Mouse (Mus musculus): ENCODE results near the gene Hint3. TPM values are rescaled to one million over a fixed set of nuclear protein-coding genes. Genes with fewer than 3 reads are reported as not detected.
"Not testable (repeated sequence)": the region's sequence is repeated elsewhere in the genome, so short reads cannot be mapped to it uniquely, and the experiment has no call there.

Hint3 gene
- polyA plus RNA-seq, 1 experiment: 3.6 TPM

GRCm38 (mm10) chr10:30638216-30638615 lies 8.8 kb upstream of the Hint3 start:
- 88% methylated on average over 3 of the region's 3 CpGs for WGBS
- DNase-seq (ENCODE audit: low read depth in 1 of 2, low spot score in 2 of 2): no peak
- Histone ChIP-seq H3K4me1 (ENCODE audit: control insufficient read depth, insufficient read depth, insufficient read length) (no peaks in the 10 kb centered on the region), H3K36me3 (ENCODE audit: control insufficient read depth, insufficient read depth, low read length) (no peaks in the 10 kb centered on the region), H3K4me3 (ENCODE audit: extremely low read depth, insufficient read depth, insufficient read length) (no peak overlapping the region), H3K27ac (ENCODE audit: insufficient read depth, low read length) (no peak overlapping the region), H3K27me3 (ENCODE audit: control insufficient read depth, insufficient read depth, low read length) (no peaks in the 10 kb centered on the region)
- TF ChIP-seq CTCF (IDR thresholded peaks at IDR 0.05; ENCODE audit: extremely low read depth, insufficient read depth, insufficient read length, insufficient replicate concordance): no peak

- H3K4me1 ChIP-seq (ENCODE audit: control insufficient read depth, insufficient read depth, insufficient read length); DNase-seq (ENCODE audit: low read depth in 1 of 2, low spot score in 2 of 2); H3K36me3 ChIP-seq (ENCODE audit: control insufficient read depth, insufficient read depth, low read length); H3K4me3 ChIP-seq (ENCODE audit: extremely low read depth, insufficient read depth, insufficient read length); H3K27ac ChIP-seq (ENCODE audit: insufficient read depth, low read length); H3K27me3 ChIP-seq (ENCODE audit: control insufficient read depth, insufficient read depth, low read length): not testable (repeated sequence)
- WGBS: 97% methylated on average over 1 of the region's 1 CpGs
Measured at GRCm38 (mm10) chr10:30636474-30637154, 7.2 kb upstream of the Hint3 start.

GRCm38 (mm10) chr10:30632718-30633117 lies 3.3 kb upstream of the Hint3 start:
- no peak for DNase-seq (ENCODE audit: low read depth in 1 of 2, low spot score in 2 of 2)
- no peak overlapping the region for H3K4me3 ChIP-seq (ENCODE audit: extremely low read depth, insufficient read depth, insufficient read length)
- no peak overlapping the region for H3K27ac ChIP-seq (ENCODE audit: insufficient read depth, low read length)
- WGBS: 92% methylated on average over 1 of the region's 1 CpGs
- TF ChIP-seq CTCF (IDR thresholded peaks at IDR 0.05; ENCODE audit: extremely low read depth, insufficient read depth, insufficient read length, insufficient replicate concordance) (no peak), POLR2A (IDR thresholded peaks at IDR 0.05; ENCODE audit: low read depth, low read length) (no peak)
- no peaks in the 10 kb centered on the region; the same call in 1 of the 2 replicates for H3K4me1 ChIP-seq (ENCODE audit: control insufficient read depth, insufficient read depth, insufficient read length)
- H3K36me3 ChIP-seq (ENCODE audit: control insufficient read depth, insufficient read depth, low read length): no peaks in the 10 kb centered on the region
- H3K27me3 ChIP-seq (ENCODE audit: control insufficient read depth, insufficient read depth, low read length): no peaks in the 10 kb centered on the region

GRCm38 (mm10) chr10:30629977-30630376 lies 545 bp upstream of the Hint3 start:
- Histone ChIP-seq H3K4me1 (ENCODE audit: control insufficient read depth, insufficient read depth, insufficient read length) (no peaks in the 10 kb centered on the region; the same call in 1 of the 2 replicates), H3K27me3 (ENCODE audit: control insufficient read depth, insufficient read depth, low read length) (no peaks in the 10 kb centered on the region), H3K27ac (ENCODE audit: insufficient read depth, low read length) (no peak overlapping the region), H3K4me3 (ENCODE audit: extremely low read depth, insufficient read depth, insufficient read length) (no peak overlapping the region), H3K36me3 (ENCODE audit: control insufficient read depth, insufficient read depth, low read length) (no peaks in the 10 kb centered on the region)
- DNase-seq (ENCODE audit: low read depth in 1 of 2, low spot score in 2 of 2): no peak
- TF ChIP-seq CTCF (IDR thresholded peaks at IDR 0.05; ENCODE audit: extremely low read depth, insufficient read depth, insufficient read length, insufficient replicate concordance): no peak
- no peak for TF ChIP-seq POLR2A (IDR thresholded peaks at IDR 0.05; ENCODE audit: low read depth, low read length)

GRCm38 (mm10) chr10:30628444-30628843 lies 988 bp downstream of the Hint3 start:
- not testable (repeated sequence) for H3K27ac ChIP-seq (ENCODE audit: insufficient read depth, low read length); H3K4me1 ChIP-seq (ENCODE audit: control insufficient read depth, insufficient read depth, insufficient read length); DNase-seq (ENCODE audit: low read depth in 1 of 2, low spot score in 2 of 2); H3K4me3 ChIP-seq (ENCODE audit: extremely low read depth, insufficient read depth, insufficient read length); H3K36me3 ChIP-seq (ENCODE audit: control insufficient read depth, insufficient read depth, low read length); H3K27me3 ChIP-seq (ENCODE audit: control insufficient read depth, insufficient read depth, low read length)
- WGBS: 93% methylated on average over 11 of the region's 11 CpGs

- Histone ChIP-seq H3K4me1 (ENCODE audit: control insufficient read depth, insufficient read depth, insufficient read length) (no peaks in the 10 kb centered on the region; the same call in 1 of the 2 replicates), H3K4me3 (ENCODE audit: extremely low read depth, insufficient read depth, insufficient read length) (no peak overlapping the region), H3K36me3 (ENCODE audit: control insufficient read depth, insufficient read depth, low read length) (no peaks in the 10 kb centered on the region), H3K27me3 (ENCODE audit: control insufficient read depth, insufficient read depth, low read length) (no peaks in the 10 kb centered on the region), H3K27ac (ENCODE audit: insufficient read depth, low read length) (no peak overlapping the region)
- 3% methylated on average over 1 of the region's 1 CpGs for WGBS
- DNase-seq (ENCODE audit: low read depth in 1 of 2, low spot score in 2 of 2): no peak
- TF ChIP-seq POLR2A (IDR thresholded peaks at IDR 0.05; ENCODE audit: low read depth, low read length): no peak
- no peak for TF ChIP-seq CTCF (IDR thresholded peaks at IDR 0.05; ENCODE audit: extremely low read depth, insufficient read depth, insufficient read length, insufficient replicate concordance)
Measured at GRCm38 (mm10) chr10:30627548-30627947, 1.9 kb downstream of the Hint3 start.

- H3K27me3 ChIP-seq (ENCODE audit: control insufficient read depth, insufficient read depth, low read length): no peaks in the 10 kb centered on the region
- no peaks in the 10 kb centered on the region for H3K36me3 ChIP-seq (ENCODE audit: control insufficient read depth, insufficient read depth, low read length)
- DNase-seq (ENCODE audit: low read depth in 1 of 2, low spot score in 2 of 2): no peak
- no peaks in the 10 kb centered on the region; the same call in 1 of the 2 replicates for H3K4me1 ChIP-seq (ENCODE audit: control insufficient read depth, insufficient read depth, insufficient read length)
- TF ChIP-seq CTCF (IDR thresholded peaks at IDR 0.05; ENCODE audit: extremely low read depth, insufficient read depth, insufficient read length, insufficient replicate concordance) (no peak), POLR2A (IDR thresholded peaks at IDR 0.05; ENCODE audit: low read depth, low read length) (no peak)
- WGBS: 87% methylated on average over 5 of the region's 5 CpGs
- H3K27ac ChIP-seq (ENCODE audit: insufficient read depth, low read length): no peak overlapping the region
- H3K4me3 ChIP-seq (ENCODE audit: extremely low read depth, insufficient read depth, insufficient read length): no peak overlapping the region
Measured at GRCm38 (mm10) chr10:30624161-30625019, 5.0 kb downstream of the Hint3 start.
